Mouse (Mus musculus) MEL (cell line): Measurements from ENCODE around the gene Rnase9.

Experiments used
- CTCF ChIP-seq, 3 experiments: IDR thresholded peaks in 2 of 3; conservative IDR thresholded peaks in 1 of 3; 2 replicates each; pipeline ENCODE4 v1.5.1; 2011 to 2012; ENCODE audit warnings: low read length in 3 of 3, low read depth in 2 of 3, mild to moderate bottlenecking in 2 of 3, improper control_type of control experiment in 1 of 3, inconsistent platforms in 1 of 3, mixed read lengths in 1 of 3, moderate library complexity in 1 of 3; ENCODE audit not compliant: control insufficient read depth in 1 of 3, insufficient read depth in 1 of 3, poor library complexity in 1 of 3, severe bottlenecking in 1 of 3
- EP300 ChIP-seq, 2 experiments: IDR thresholded peaks; 2 replicates each; pipeline ENCODE4 v1.6.1; 2011; ENCODE audit warnings: improper control_type of control experiment in 2 of 2, low read length in 2 of 2, low read depth in 1 of 2, mild to moderate bottlenecking in 1 of 2
- MAZ ChIP-seq: IDR thresholded peaks from 2 replicates; pipeline ENCODE4 v1.6.1; 2012; ENCODE audit warnings: low read depth, mild to moderate bottlenecking, inconsistent platforms, low read length, improper control_type of control experiment
- POLR2AphosphoS5 ChIP-seq: IDR thresholded peaks from 2 replicates; pipeline ENCODE4 v1.6.1; 2012; ENCODE audit warnings: low read depth, borderline replicate concordance, mild to moderate bottlenecking, inconsistent platforms, low read length, moderate library complexity, mixed read lengths
- USF2 ChIP-seq, 2 experiments: IDR thresholded peaks; 2 replicates each; pipeline ENCODE4 v1.6.1; 2011 to 2012; ENCODE audit warnings: improper control_type of control experiment in 2 of 2, low read length in 2 of 2, borderline replicate concordance in 1 of 2, inconsistent platforms in 1 of 2, low read depth in 1 of 2, mild to moderate bottlenecking in 1 of 2; ENCODE audit not compliant: insufficient read depth in 1 of 2
- ZNF384 ChIP-seq: IDR thresholded peaks from 2 replicates; pipeline ENCODE4 v1.6.1; 2012; ENCODE audit warnings: low read depth, mild to moderate bottlenecking, inconsistent platforms, low read length, improper control_type of control experiment

- TF ChIP-seq USF2 (IDR thresholded peaks at IDR 0.05; ENCODE audit: borderline replicate concordance in 1 of 2, insufficient read depth in 1 of 2, low read depth in 1 of 2, low read length in 2 of 2) (no peak), ZNF384 (no peak), EP300 (IDR thresholded peaks at IDR 0.05; ENCODE audit: low read depth in 1 of 2, low read length in 2 of 2) (no peak), CTCF (IDR thresholded peaks at IDR 0.05 in 2 of 3, conservative IDR thresholded peaks at IDR 0.05 in 1 of 3; ENCODE audit: control insufficient read depth in 1 of 3, insufficient read depth in 1 of 3, low read depth in 2 of 3, low read length in 3 of 3, poor library complexity in 1 of 3, severe bottlenecking in 1 of 3) (no peak), MAZ (no peak), POLR2AphosphoS5 (no peak)
These were observed 12.9 kb upstream of the Rnase9 start for GRCm38 (mm10) chr14:51054243-51055237.
